Mouse (Mus musculus): ENCODE data around the gene Irak3. TPM values are rescaled to one million over a fixed set of nuclear protein-coding genes. Genes with fewer than 3 reads are reported as not detected.

Irak3 gene
- total and polyA plus RNA-seq, 3 experiments, result 0.01 to 0.16 TPM; not detected in 1

DNA sequence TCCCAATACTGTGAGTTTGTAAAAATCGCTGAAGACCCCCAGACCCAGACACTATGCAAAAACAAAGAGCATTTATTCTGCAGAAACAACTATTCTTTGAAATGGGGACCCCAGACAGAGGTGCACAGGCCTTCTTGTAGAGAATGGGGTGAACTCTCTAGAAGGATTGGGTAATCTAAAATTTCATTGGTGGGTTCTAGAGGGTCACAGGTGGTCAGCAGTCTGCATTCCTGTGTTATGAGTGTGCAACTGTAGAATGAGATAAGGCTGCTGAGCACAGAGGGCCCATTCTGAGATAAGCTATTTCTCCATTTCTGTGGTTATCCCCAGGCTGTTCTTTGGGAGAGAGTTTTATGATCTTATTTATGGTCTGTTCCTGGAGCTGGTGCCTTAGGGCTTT is 33.9 kb downstream of the Irak3 start:
- peaks cover 3% of the 10 kb centered on the region; the same call in 1 of the 2 replicates for H3K9me3 ChIP-seq (replicated peaks)
- no peak overlapping the region; the same call in 1 of the 2 replicates for H3K4me3 ChIP-seq (ENCODE audit: low read depth, low read length)
- ATAC-seq (ENCODE audit: extremely low read depth, insufficient number of reproducible peaks, low FRiP score, poor library complexity, severe bottlenecking) (peak; percentile 98), DNase-seq (ENCODE audit: low spot score) (peak; percentile 53)
- peak; percentile 96 for TF ChIP-seq TAL1 (conservative IDR thresholded peaks at IDR 0.05; ENCODE audit: low read depth, low read length)
- TF ChIP-seq GATA2 (IDR thresholded peaks at IDR 0.05; ENCODE audit: borderline replicate concordance, low read depth, low read length), result no peak
- peaks cover 48% of the 10 kb centered on the region for H3K36me3 ChIP-seq (replicated peaks)
- peaks cover 64% of the 10 kb centered on the region for H3K4me1 ChIP-seq (ENCODE audit: insufficient read depth, low read depth, low read length)
- H3K27me3 ChIP-seq (ENCODE audit: insufficient read depth, low read length), result no peaks in the 10 kb centered on the region

DNA sequence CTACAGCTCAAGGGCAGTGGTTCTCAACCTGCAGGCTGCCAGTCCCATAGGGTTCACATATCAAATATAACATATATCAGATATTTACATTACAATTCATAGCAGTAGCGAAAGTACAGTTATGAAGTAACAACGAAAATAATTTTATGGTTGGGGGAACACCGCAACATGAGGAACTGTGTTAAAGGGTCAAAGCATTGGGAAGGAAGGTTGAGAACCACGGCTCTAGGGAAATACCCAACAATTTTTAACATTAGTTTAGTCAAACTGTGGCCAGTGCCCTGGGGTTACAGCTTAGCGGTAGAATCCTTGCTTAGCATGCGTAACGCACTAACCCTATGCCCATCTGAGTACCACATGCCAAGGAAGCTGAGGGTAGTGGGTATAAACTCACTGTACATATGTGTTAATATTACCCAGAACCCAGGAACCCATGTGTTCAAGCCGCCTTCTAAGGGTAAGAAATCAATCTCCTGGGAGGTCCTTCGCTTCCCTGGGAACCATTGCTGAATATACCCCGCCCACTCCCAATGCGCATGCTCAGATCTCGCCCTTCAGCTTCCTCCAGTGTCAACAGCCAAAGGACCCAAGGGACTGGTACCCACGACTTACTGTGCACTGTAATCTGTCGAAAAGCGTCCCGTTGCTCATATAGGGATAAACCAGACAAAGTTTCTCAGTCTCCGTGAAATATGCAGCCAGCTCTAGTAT is 36.0 kb downstream of the Irak3 start:
- TF ChIP-seq GATA1 (IDR thresholded peaks at IDR 0.05; ENCODE audit: borderline replicate concordance, low read length), result no peak
- TF ChIP-seq CTCF (IDR thresholded peaks at IDR 0.05; ENCODE audit: low read depth, low read length), result no peak
- TF ChIP-seq GATA2 (IDR thresholded peaks at IDR 0.05; ENCODE audit: borderline replicate concordance, low read depth, low read length), result no peak
- no peak for TF ChIP-seq POLR2AphosphoS5 (IDR thresholded peaks at IDR 0.05; ENCODE audit: insufficient replicate concordance, low read depth, low read length)
- TF ChIP-seq TAL1 (conservative IDR thresholded peaks at IDR 0.05; ENCODE audit: low read depth, low read length), result no peak
- Histone ChIP-seq H3K27me3 (ENCODE audit: insufficient read depth, low read length) (no peaks in the 10 kb centered on the region), H3K36me3 (replicated peaks) (peaks cover 42% of the 10 kb centered on the region), H3K9me3 (replicated peaks) (no peaks in the 10 kb centered on the region), H3K4me3 (ENCODE audit: low read depth, low read length) (no peak overlapping the region), H3K4me1 (ENCODE audit: insufficient read depth, low read depth, low read length) (peaks cover 66% of the 10 kb centered on the region)
- ATAC-seq (ENCODE audit: extremely low read depth, insufficient number of reproducible peaks, low FRiP score, poor library complexity, severe bottlenecking), result no peak
- DNase-seq (ENCODE audit: low spot score), result no peak

DNA sequence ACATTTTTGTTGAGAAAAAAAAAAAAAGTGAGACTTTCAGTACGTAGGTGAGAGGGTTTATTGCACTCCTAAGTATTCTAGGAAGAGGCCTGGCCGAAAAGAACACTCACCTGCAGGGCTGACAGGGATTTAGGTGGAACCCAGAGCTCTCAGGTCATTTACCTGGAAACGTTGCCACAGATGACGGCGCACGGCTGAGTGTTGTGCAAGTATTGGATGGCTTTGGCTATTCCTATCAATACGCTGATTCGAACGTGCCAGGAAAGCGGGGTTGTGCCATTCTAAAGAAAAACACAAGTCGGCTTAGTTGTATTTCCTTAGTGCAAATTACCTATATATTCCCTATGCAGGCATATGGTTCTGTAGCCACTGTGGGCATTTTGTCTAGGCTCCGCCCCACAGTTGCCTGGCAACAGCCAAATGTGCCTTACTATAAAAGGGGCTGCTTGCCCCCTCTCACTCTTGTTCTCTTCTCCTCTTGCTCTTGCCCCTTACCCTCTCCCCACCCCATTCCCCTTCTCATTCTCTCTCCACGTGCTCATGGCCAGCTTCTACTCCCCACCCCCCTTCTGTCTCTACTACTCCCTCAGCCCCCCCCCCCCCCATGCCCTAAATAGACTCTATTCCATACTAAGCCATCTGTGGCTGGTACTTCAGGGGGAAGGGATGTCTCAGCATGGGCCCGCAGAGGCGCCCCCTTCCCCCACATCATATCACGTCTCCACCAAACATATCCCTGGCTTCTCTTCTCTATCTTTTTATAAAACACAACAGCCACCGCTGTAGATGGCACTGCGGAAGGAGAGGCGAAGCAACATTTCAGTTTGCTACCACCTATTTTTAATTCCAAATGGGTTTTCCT is 36.8 kb downstream of the Irak3 start:
- Histone ChIP-seq H3K4me1 (ENCODE audit: insufficient read depth, low read depth, low read length) (peaks cover 68% of the 10 kb centered on the region), H3K36me3 (replicated peaks) (peaks cover 42% of the 10 kb centered on the region), H3K27me3 (ENCODE audit: insufficient read depth, low read length) (no peaks in the 10 kb centered on the region), H3K4me3 (ENCODE audit: low read depth, low read length) (no peak overlapping the region), H3K9me3 (replicated peaks) (no peaks in the 10 kb centered on the region)
- no peak for TF ChIP-seq POLR2AphosphoS5 (IDR thresholded peaks at IDR 0.05; ENCODE audit: insufficient replicate concordance, low read depth, low read length)
- TF ChIP-seq TAL1 (conservative IDR thresholded peaks at IDR 0.05; ENCODE audit: low read depth, low read length), result no peak
- TF ChIP-seq CTCF (IDR thresholded peaks at IDR 0.05; ENCODE audit: low read depth, low read length), result no peak
- TF ChIP-seq GATA1 (IDR thresholded peaks at IDR 0.05; ENCODE audit: borderline replicate concordance, low read length), result no peak
- no peak for TF ChIP-seq GATA2 (IDR thresholded peaks at IDR 0.05; ENCODE audit: borderline replicate concordance, low read depth, low read length)
- ATAC-seq (ENCODE audit: extremely low read depth, insufficient number of reproducible peaks, low FRiP score, poor library complexity, severe bottlenecking), result no peak
- DNase-seq (ENCODE audit: low spot score), result no peak

DNA sequence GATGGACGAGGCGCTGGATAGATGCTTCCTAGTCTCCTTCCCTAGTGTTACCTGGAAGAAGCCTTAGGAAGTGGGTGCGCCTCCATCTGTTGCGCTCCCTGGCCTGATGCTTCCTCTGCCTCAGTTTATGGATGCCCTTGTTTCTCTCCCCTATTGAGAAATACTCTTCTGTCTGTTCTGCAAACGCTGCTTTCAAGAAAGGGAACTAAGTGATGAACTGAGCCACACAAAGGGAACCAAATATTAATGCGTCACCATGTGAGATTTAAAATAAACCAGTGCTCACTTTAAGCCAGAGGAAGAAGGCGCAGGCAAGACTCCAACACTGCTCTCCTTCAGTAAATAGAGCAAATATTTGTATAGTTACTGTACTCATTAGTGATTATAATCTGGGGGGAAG is 38.4 kb downstream of the Irak3 start:
- no peaks in the 10 kb centered on the region for H3K9me3 ChIP-seq (replicated peaks)
- H3K4me3 ChIP-seq (ENCODE audit: low read depth, low read length), result no peak overlapping the region
- H3K36me3 ChIP-seq (replicated peaks), result peaks cover 40% of the 10 kb centered on the region
- ATAC-seq (ENCODE audit: extremely low read depth, insufficient number of reproducible peaks, low FRiP score, poor library complexity, severe bottlenecking) (no peak), DNase-seq (ENCODE audit: low spot score) (no peak)
- no peaks in the 10 kb centered on the region for H3K27me3 ChIP-seq (ENCODE audit: insufficient read depth, low read length)
- peaks cover 61% of the 10 kb centered on the region for H3K4me1 ChIP-seq (ENCODE audit: insufficient read depth, low read depth, low read length)
- TF ChIP-seq GATA1 (IDR thresholded peaks at IDR 0.05; ENCODE audit: borderline replicate concordance, low read length) (no peak), POLR2AphosphoS5 (IDR thresholded peaks at IDR 0.05; ENCODE audit: insufficient replicate concordance, low read depth, low read length) (no peak), TAL1 (conservative IDR thresholded peaks at IDR 0.05; ENCODE audit: low read depth, low read length) (no peak), CTCF (IDR thresholded peaks at IDR 0.05; ENCODE audit: low read depth, low read length) (no peak), GATA2 (IDR thresholded peaks at IDR 0.05; ENCODE audit: borderline replicate concordance, low read depth, low read length) (no peak)

DNA sequence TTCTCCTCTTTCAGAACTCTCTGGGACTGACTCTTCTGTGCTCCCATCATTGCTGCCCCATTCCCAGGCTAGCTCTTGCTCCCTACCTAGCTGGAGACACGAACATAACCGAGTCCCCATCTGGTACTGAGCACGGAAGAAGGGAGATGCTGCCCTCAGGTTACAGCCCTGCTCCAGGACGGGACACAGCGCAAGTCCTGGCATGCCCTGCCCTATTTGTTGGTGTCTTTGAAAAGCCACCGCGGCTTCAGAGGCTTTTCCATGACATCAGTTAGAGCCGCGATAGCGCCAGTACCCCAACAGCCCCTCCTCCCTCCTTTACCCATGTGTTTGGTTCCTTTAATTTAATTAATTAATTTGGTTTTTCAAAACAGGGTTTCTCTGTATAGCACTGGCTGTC is 39.1 kb downstream of the Irak3 start:
- peak overlapping the region; percentile 30; the same call in 1 of the 2 replicates for H3K4me3 ChIP-seq (ENCODE audit: low read depth, low read length)

DNA sequence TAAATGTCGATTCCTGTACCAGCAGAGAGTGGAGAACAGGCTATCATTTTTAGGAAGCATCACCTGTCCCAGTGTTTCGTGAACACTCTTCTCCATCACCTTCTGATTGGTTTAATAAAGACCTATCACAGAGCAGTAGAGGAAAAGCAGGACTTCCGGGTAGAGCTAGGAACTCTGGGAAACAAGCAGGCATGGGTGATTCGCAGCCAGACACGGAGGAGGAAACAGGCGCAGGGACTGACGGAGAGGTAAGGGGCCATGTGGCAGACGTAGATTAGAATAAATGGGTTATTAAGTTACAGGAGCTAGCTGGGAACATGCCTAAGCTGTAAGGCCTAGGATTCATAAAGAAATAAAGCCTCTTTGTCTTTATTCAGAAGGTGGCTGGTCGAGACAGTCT is 41.4 kb downstream of the Irak3 start:
- H3K27me3 ChIP-seq (ENCODE audit: insufficient read depth, low read length), result no peaks in the 10 kb centered on the region
- DNase-seq (ENCODE audit: low spot score), result peak; percentile 65
- peak overlapping the region; percentile 70 for H3K4me3 ChIP-seq (ENCODE audit: low read depth, low read length)
- peak; percentile 84 for ATAC-seq (ENCODE audit: extremely low read depth, insufficient number of reproducible peaks, low FRiP score, poor library complexity, severe bottlenecking)
- peaks cover 28% of the 10 kb centered on the region for H3K36me3 ChIP-seq (replicated peaks)
- no peak for TF ChIP-seq GATA1 (IDR thresholded peaks at IDR 0.05; ENCODE audit: borderline replicate concordance, low read length)
- TF ChIP-seq TAL1 (conservative IDR thresholded peaks at IDR 0.05; ENCODE audit: low read depth, low read length), result 0 out of 2 replicates have a peak, but pooled peaks have one; percentile 23
- TF ChIP-seq CTCF (IDR thresholded peaks at IDR 0.05; ENCODE audit: low read depth, low read length), result no peak
- TF ChIP-seq GATA2 (IDR thresholded peaks at IDR 0.05; ENCODE audit: borderline replicate concordance, low read depth, low read length), result no peak
- no peak for TF ChIP-seq POLR2AphosphoS5 (IDR thresholded peaks at IDR 0.05; ENCODE audit: insufficient replicate concordance, low read depth, low read length)
- peaks cover 40% of the 10 kb centered on the region for H3K4me1 ChIP-seq (ENCODE audit: insufficient read depth, low read depth, low read length)
- H3K9me3 ChIP-seq (replicated peaks), result no peaks in the 10 kb centered on the region

More for the DNA sequence above, 39.1 kb downstream of the Irak3 start:
- peaks cover 40% of the 10 kb centered on the region for H3K36me3 ChIP-seq (replicated peaks)
- DNase-seq (ENCODE audit: low spot score) (no peak), ATAC-seq (ENCODE audit: extremely low read depth, insufficient number of reproducible peaks, low FRiP score, poor library complexity, severe bottlenecking) (no peak)
- TF ChIP-seq CTCF (IDR thresholded peaks at IDR 0.05; ENCODE audit: low read depth, low read length), result no peak
- TF ChIP-seq POLR2AphosphoS5 (IDR thresholded peaks at IDR 0.05; ENCODE audit: insufficient replicate concordance, low read depth, low read length), result no peak
- TF ChIP-seq GATA2 (IDR thresholded peaks at IDR 0.05; ENCODE audit: borderline replicate concordance, low read depth, low read length), result no peak
- TF ChIP-seq GATA1 (IDR thresholded peaks at IDR 0.05; ENCODE audit: borderline replicate concordance, low read length), result no peak
- no peaks in the 10 kb centered on the region for H3K9me3 ChIP-seq (replicated peaks)
- H3K27me3 ChIP-seq (ENCODE audit: insufficient read depth, low read length), result no peaks in the 10 kb centered on the region
- H3K4me1 ChIP-seq (ENCODE audit: insufficient read depth, low read depth, low read length), result peaks cover 58% of the 10 kb centered on the region
